Mouse (Mus musculus): ENCODE results near the gene Fscn3.

Fscn3 gene

DNA sequence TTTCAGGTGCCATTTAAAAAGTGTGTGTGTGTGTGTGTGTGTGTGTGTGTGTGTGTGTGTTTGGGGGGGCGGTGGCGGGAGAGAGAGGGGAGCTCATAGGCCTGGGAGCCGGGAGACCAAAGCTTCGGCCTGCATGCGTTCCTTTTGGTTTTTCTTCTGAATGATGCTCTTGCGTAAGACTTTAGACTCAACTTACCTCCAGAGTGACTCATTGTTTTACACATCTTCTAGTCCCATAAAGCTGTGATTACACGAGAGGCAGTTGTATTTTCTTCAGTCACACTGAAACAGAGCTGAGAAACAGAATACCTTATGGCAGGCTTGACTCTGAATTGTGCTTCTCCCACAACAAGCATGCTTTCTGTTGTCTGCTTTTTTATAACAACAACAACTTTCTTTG lies 59.3 kb downstream of the Fscn3 start:
- peak; percentile 54 for DNase-seq (ENCODE audit: low read depth)
